Mouse (Mus musculus) colon, adult 2 months (tissue): ENCODE data around the gene Cadm4. TPM values are rescaled to one million over a fixed set of nuclear protein-coding genes. Genes with fewer than 3 reads are reported as not detected.

Experiments used
- polyA plus RNA-seq: library from polyadenylated mRNA; depleted of rRNA; stranded (reverse); fragments of >200 nt; gene quantifications from 2 replicates; pipeline ENCODE4 v1.2.3, GENCODE M21; 2012; rRNA removed

Cadm4 gene
- polyA plus RNA-seq: 8.6 and 12.3 TPM in 2 replicates

DNA sequence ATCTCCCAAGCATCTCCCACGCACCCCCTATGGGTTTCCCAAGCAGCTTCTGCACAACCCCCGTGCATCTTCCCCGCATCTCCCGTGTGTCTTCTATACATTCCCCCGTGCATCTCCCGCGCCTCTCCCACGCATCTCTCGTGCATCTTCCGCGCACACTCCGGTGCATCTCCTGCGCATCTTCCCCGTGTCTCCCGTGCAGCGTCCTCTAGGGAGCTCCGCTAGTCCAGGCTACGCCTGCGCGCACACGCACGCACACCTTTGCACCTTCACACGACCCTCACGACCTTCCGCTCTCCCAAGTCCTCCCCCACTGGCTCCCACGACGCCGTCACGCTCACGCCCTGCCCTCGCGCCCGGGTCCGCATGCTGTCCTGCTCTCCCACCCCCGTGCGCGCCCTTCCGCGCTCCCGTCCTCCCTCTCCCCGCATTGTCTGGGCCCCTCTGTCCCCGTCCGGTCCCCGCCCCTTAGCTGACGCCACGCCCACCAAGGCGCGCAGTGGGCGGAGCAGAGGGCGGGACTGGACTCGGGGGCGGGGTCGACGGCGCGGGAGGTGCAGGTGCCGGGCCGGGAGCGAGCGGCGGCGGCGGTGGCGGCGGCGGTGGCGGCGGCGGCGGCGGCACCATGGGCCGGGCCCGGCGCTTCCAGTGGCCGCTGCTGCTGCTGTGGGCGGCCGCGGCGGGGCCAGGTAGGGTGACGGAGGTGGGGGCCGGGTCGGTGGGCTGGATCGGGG lies at the start of gene Cadm4:
Cadm4 (plus strand) TSS at position 550 of the 734 bp plus-strand sequence.

DNA sequence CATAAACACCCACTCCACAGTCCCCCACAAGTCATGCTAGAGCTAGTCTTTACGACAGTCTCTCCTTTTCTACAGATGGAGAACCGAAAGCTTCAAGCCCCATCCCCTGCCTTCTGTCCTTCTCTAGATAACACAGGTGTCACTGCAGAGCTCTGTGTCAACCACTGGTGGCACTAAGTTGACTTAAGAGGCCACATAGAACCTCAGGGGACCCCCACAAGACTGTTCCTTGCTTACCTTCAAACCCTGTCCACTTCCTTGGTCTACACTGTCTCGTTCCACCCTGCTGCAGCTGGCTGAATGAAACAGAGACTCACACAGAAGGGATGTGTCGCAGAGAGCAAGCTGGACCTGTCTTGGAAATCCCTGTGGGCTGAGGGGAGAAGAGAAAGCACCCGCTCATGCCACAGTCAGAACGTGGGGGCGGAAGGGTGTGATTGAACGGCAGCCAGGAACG lies 29.9 kb upstream of the Cadm4 start, which contains the start of gene Irgc1:
Irgc1 (minus strand) TSS at position 443 of the 457 bp plus-strand sequence.

DNA sequence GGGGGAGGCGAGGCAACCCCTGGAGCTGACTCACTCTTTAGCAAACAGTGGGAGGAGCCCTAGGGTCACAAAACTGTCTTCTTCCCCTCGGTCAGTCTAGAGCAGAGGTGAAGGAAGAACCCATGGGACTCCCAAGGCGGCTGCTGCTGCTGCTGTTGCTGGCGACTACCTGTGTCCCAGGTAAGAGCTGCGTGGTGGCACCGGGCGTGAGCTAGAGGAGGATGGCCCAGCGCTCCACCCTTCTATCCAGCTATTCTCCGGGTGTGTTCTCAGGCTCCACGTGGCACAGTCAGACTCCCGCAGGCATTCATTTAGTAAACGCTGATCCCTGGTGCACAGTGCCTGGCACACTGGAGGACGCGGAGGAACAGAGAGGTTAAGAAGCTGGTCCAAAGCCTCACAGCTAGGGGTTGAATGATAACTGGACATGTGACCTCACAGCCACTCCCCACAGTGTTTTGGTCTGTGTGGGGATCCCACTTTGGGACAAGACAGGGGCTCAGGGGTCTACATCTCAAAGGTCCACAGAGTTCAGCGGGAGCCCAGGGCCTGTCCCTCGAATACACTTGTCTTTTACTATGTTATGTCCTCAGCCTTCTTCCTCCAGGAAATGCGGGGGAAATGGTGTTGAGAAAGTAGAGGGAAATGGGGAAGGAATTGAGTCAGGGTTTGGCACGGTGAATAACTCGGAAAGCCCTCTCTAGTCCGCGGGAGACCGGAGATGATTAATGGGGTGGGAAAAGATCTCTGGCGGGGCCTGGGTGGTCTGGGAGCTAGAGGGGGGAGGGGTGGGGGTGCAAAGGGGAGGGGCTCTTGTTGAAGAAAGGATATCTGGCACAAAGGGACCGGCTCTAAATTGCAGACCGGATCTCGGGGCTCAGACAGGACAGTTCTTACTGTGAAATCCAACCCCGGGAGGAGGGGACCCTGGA lies 19.2 kb upstream of the Cadm4 start, which contains the start of gene Plaur:
Plaur (plus strand) TSS at position 97 of the 932 bp plus-strand sequence.

DNA sequence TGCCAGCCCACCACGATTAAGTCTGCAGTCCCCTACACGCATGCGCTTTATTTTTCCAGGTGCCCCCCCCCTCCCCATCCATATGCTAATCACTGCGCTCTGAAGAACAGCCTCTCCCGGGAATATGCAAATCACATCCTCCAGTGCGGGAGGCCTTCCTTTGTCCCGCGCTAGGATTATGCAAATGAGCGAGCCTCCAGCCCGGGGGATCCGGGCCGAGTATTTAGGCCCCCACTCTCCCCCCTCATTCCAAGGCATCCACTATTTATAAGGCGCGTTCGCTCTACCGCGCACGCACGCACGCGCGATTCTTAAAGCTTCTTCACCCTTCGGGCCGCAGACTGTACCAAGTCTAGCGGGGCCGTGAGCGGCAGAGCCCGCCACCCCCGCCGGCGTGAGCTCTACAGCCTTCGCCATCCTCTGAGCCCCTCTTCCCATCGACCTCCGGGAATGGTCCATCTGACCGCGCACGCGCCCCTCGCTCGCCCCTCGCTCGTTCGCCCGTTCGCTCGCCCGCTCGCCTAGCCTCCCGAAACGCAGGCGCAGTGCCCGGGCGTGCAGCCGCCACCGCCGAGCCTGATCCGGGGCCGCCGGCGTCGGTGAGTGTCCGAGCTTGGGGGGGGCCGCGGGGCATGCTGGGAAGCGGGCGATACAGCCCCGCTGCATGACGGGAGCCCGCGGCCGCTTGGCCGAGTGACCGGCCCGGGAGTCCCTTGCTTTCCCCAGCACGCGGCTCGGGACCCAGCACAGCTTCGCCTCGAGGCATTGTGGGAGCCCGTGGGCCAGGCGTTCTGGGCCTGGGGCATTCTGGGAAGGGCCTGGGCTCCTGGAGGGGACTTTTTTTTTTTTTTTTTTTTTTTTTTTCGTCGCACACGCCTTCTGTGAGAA lies 25.3 kb downstream of the Cadm4 start, which contains the start of gene Zfp428:
Zfp428 (plus strand) TSS at position 169 of the 888 bp plus-strand sequence.

DNA sequence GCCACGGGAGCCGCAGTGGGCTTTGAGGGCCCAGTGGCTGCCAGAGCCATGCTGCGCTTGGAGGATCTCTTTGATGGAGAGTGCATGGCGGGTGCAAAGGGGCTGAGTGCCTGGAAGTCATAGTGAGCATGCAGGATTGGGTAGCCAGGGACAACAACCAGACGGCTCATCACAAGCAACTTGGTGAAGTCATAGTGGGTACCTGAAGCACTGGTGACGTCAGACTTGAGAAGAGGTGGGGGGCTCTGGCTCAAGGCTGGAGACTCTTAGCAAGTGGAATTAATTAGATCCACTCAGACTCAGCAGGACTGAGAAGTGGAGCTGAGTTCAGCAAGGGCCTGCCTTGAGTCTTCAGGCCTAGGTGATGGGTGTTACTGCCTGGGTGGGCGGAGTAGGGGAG lies 30.5 kb downstream of the Cadm4 start, which contains the start of gene AC161166.1:
AC161166.1 (minus strand) TSS at position 101 of the 400 bp plus-strand sequence.

DNA sequence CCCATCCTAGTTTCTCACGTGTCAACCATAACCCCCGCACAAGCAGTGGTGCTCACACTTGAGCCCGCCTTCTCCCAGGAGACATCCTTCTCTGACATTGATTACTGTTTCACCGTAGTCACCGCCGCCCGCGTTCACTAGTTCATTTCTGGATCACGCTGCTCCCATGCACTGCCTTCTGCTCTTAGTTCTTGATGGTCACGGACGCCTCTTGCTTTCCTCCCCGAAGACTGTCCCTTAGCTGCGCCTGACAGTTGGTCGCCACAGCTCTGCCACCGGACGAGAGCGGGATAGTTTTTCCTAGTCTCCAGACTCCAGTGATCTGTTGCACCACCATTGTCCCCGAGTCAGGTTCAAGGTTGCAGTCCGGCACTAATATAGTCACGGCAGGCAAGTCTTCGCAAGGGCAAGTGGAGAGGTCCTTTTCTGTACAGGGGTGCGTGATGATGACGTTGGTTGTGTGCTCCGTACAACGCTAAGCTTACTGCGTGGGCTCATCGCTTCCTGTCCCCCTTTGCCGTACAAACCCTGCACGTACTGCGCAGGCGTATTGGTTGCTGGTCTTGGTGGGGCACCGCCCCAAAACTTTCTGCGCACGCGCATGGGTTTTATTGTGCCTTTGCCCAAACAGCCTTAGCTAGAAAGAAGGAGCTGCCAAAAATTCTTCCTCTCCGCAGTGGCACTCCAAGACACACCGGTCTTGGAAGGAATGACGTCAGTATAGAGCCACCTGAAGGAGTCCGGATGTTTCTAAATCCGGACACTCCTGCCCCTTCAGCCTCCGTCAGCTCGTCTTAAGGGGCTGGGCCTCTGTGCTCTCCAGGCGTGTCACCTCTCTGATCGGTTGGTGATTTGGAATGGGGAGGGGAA lies 48.5 kb downstream of the Cadm4 start, which contains the start of gene Irgq:
Irgq (plus strand) TSS at position 628 of the 870 bp plus-strand sequence.

DNA sequence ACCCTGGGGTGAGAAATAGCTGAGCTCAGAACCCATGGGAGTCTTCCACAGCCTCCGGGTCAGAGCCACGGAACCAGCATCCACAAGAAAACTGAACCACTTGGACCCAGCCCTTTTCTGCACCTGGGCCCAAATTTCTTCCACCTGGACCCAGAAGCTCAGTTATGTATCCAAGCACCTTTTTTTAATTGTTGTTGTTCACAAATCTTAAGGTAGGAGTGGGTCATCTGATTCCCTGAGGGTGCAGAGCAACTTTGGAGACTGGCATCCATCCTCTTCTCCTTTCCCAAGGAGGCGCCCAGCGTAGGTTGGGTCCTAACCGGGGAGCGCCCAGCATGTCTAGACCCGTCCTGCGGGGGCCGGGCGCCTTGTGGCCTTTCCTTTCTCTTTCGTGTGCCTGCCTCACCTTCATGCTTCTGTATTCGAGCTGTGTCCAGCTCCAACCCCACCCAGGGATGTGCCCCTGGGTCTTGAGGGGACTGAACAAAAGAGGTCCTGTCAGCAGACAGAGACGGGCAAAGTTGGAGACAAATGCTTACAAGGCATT lies 64.3 kb downstream of the Cadm4 start, which contains the start of the genes Pinlyp and Xrcc1:
Pinlyp (minus strand) TSS at position 51 of the 547 bp plus-strand sequence.
Xrcc1 (plus strand) TSS at position 222 of the 547 bp plus-strand sequence.

Other genes starting within 250 kb of the Cadm4 start
- 0.93 and 1.0 TPM in 2 replicates for gene Zfp109, start 244.5 kb upstream of the Cadm4 start, polyA plus RNA-seq
- 0.55 and 0.73 TPM in 2 replicates for gene Zfp108, start 227.2 kb upstream of the Cadm4 start, polyA plus RNA-seq
- 1.4 and 1.6 TPM in 2 replicates for gene Zfp93, start 211.6 kb upstream of the Cadm4 start, polyA plus RNA-seq
- 4.3 and 4.9 TPM in 2 replicates for gene Zfp61, start 180.8 kb upstream of the Cadm4 start, polyA plus RNA-seq
- gene Zfp94, start 165.4 kb upstream of the Cadm4 start, polyA plus RNA-seq: 4.4 TPM in 2 replicates
- 1.5 and 1.9 TPM in 2 replicates for gene Tescl, start 148.1 kb upstream of the Cadm4 start, polyA plus RNA-seq
- gene Lypd5, start 132.8 kb upstream of the Cadm4 start, polyA plus RNA-seq: not detected in 2 replicates
- 136 and 140 TPM in 2 replicates for gene Kcnn4, start 111.8 kb upstream of the Cadm4 start, polyA plus RNA-seq
- 49.2 and 51.1 TPM in 2 replicates for gene Smg9, start 82.4 kb upstream of the Cadm4 start, polyA plus RNA-seq
- gene Irgc1, start 29.7 kb upstream of the Cadm4 start, polyA plus RNA-seq: 0.35 and 1.1 TPM in 2 replicates
- gene Plaur, start 19.5 kb upstream of the Cadm4 start, polyA plus RNA-seq: 16.4 and 17.4 TPM in 2 replicates
- 12.5 and 13.9 TPM in 2 replicates for gene Zfp428, start 25.0 kb downstream of the Cadm4 start, polyA plus RNA-seq
- not detected in 2 replicates for gene AC161166.1, start 30.4 kb downstream of the Cadm4 start, polyA plus RNA-seq
- gene Irgq, start 48.7 kb downstream of the Cadm4 start, polyA plus RNA-seq: 15.3 and 16.0 TPM in 2 replicates
- gene Pinlyp, start 64.1 kb downstream of the Cadm4 start, polyA plus RNA-seq: 0.24 TPM in 1 of 2 replicates, not detected in the other
- gene Xrcc1, start 64.3 kb downstream of the Cadm4 start, polyA plus RNA-seq: 29.9 and 34.7 TPM in 2 replicates
- gene Ethe1, start 105.5 kb downstream of the Cadm4 start, polyA plus RNA-seq: 766 and 787 TPM in 2 replicates
- 1.2 and 1.7 TPM in 2 replicates for gene Zfp575, start 105.6 kb downstream of the Cadm4 start, polyA plus RNA-seq
- 4.4 and 5.2 TPM in 2 replicates for gene Phldb3, start 128.7 kb downstream of the Cadm4 start, polyA plus RNA-seq
- 0.17 TPM in 1 of 2 replicates, not detected in the other for gene Lypd3, start 154.5 kb downstream of the Cadm4 start, polyA plus RNA-seq
- not detected in 2 replicates for gene Tex101, start 194.7 kb downstream of the Cadm4 start, polyA plus RNA-seq
- gene BC049730, start 227.2 kb downstream of the Cadm4 start, polyA plus RNA-seq: not detected in 2 replicates
- gene Gm4763, start 244.9 kb downstream of the Cadm4 start, polyA plus RNA-seq: not detected in 2 replicates